Mouse (Mus musculus): ENCODE data around the gene St6galnac5.

DNA sequence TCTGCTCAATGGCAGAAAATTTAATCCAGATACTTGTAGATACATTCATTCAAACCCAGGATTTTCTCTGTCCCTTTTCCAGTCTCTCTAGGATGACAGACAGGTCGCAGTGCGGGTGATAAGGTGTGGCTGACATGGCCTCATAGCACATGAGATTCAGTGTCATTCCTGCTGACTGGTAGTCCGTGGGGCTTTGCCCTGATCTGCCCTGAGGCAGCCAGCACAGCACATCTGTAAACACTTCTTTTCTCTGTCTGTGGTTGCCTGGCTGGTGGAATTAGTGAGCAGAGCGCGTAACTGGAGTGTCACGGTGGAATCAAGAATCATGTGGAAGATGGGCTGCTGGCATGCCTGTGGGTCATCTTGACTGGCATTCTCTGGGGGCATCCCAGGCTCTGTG is 212.0 kb downstream of the St6galnac5 start:
- TF ChIP-seq CTCF (IDR thresholded peaks at IDR 0.05; ENCODE audit: low read depth, low read length), result no peak
- TF ChIP-seq EP300 (IDR thresholded peaks at IDR 0.05; ENCODE audit: insufficient read depth, low read depth, low read length), result no peak
- no peak for TF ChIP-seq POLR2A (IDR thresholded peaks at IDR 0.05; ENCODE audit: insufficient read depth, low read length)

All from ES-Bruce4 (cell line).